Mouse (Mus musculus) midbrain, embryonic 13.5 days (tissue): ENCODE data around the gene Xdh. TPM values are rescaled to one million over a fixed set of nuclear protein-coding genes. Genes with fewer than 3 reads are reported as not detected.
"Not testable (repeated sequence)": the region's sequence is repeated elsewhere in the genome, so short reads cannot be mapped to it uniquely, and the experiment has no call there.

Experiments
- ATAC-seq: fragments of 200-750 bp; cut with Nextera tagmentation; 2 replicates; pipeline ENCODE4 v1.8.0; 2017; ENCODE audit warnings: mild to moderate bottlenecking, moderate TSS enrichment, moderate library complexity
- H3K27ac ChIP-seq: fragments of 300-500 bp; sonication (generic); 2 replicates; pipeline ENCODE4 v1.5.1; 2015; ENCODE audit warnings: inconsistent platforms, mild to moderate bottlenecking, moderate library complexity
- H3K27me3 ChIP-seq: fragments of 300-500 bp; sonication (generic); 2 replicates; pipeline ENCODE4 v1.6.1; 2015; ENCODE audit warnings: mild to moderate bottlenecking, inconsistent platforms
- H3K36me3 ChIP-seq: fragments of 300-500 bp; sonication (generic); 2 replicates; pipeline ENCODE4 v1.6.1; 2015; ENCODE audit warnings: mild to moderate bottlenecking, inconsistent platforms
- H3K4me1 ChIP-seq: fragments of 300-500 bp; sonication (generic); replicated peaks from 2 replicates; pipeline ENCODE4 v1.6.1; 2015; ENCODE audit warnings: inconsistent platforms
- H3K4me2 ChIP-seq: fragments of 300-500 bp; sonication (generic); replicated peaks from 2 replicates; pipeline ENCODE4 v1.6.1; 2015; ENCODE audit warnings: moderate library complexity, mild to moderate bottlenecking, inconsistent platforms
- H3K4me3 ChIP-seq: fragments of 300-500 bp; sonication (generic); replicated peaks from 2 replicates; pipeline ENCODE4 v1.5.1; 2015; ENCODE audit warnings: mild to moderate bottlenecking, inconsistent platforms
- H3K9ac ChIP-seq: fragments of 300-500 bp; sonication (generic); replicated peaks from 2 replicates; pipeline ENCODE4 v1.6.1; 2015; ENCODE audit warnings: mild to moderate bottlenecking, inconsistent platforms
- H3K9me3 ChIP-seq: fragments of 300-500 bp; sonication (generic); 2 replicates; pipeline ENCODE4 v1.6.1; 2016; ENCODE audit warnings: mild to moderate bottlenecking, inconsistent platforms
- WGBS: fragments of 180-500 bp; shearing (Covaris S2); methylation state at CpG from one replicate; pipeline ENCODE4 v1.1.7; 2015; 5-methylcytosine and 5-hydroxymethylcytosine counted together
- polyA plus RNA-seq: library from polyadenylated mRNA; unstranded; fragments of >200 nt; fragmentation: Nextera tagmentation; extraction: Ambion mirVana; gene quantifications from 2 replicates; pipeline ENCODE4 v1.2.1, GENCODE M21; 2015

Gene Xdh
- polyA plus RNA-seq, 1 experiment from 2014 or later = 0.08 TPM

GRCm38 (mm10) chr17:73870956-73871605 lies 78.9 kb downstream of the Xdh start:
- 93% methylated on average over 14 of the region's 14 CpGs for WGBS
- no peak for ATAC-seq

DNA sequence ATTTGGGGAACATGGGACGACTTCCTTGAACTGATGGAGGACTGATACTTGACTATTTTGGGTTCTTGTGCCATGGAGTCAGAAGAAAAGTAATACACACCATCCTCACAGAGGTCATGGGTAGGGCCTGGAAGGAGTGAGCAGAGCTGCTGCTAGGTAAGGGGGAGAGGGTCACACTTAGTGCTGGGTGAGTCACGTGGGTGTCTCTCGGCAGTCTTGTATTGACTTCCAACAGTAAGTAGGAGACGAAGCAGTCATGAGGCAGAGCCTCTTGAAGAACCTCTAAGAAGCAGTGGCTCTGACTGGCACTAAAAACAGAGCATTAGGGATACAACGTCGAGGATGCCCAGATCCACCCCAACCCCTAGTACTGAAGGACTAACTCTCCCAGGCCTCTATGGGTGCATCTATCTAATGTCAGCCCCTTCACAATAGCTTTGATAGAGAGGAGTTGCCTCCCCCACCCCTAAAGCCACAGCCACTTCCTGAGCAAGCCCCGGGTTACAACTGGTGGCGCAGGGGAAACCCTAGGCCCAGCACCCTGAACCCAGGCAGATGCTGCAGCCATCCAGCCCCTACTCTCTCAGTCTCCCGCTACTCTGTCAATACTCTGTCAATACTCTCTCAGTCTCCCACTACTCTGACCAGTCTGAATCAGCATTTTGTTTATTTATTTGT lies 80.8 kb downstream of the Xdh start:
- H3K4me2 ChIP-seq = no peak overlapping the region
- no peaks in the 10 kb centered on the region for H3K36me3 ChIP-seq
- H3K4me1 ChIP-seq = no peaks in the 10 kb centered on the region
- no peak overlapping the region for H3K27ac ChIP-seq
- no peak overlapping the region for H3K4me3 ChIP-seq
- H3K27me3 ChIP-seq = no peaks in the 10 kb centered on the region
- no peaks in the 10 kb centered on the region for H3K9me3 ChIP-seq
- ATAC-seq = no peak
- no peak overlapping the region for H3K9ac ChIP-seq
- 94% methylated on average over 9 of the region's 9 CpGs for WGBS

More at GRCm38 (mm10) chr17:73870956-73871605, 78.9 kb downstream of the Xdh start:
- H3K36me3 ChIP-seq = no peaks in the 10 kb centered on the region
- H3K27ac ChIP-seq = no peak overlapping the region
- no peaks in the 10 kb centered on the region for H3K27me3 ChIP-seq
- no peak overlapping the region for H3K9ac ChIP-seq
- H3K4me1 ChIP-seq = no peaks in the 10 kb centered on the region
- H3K9me3 ChIP-seq = no peaks in the 10 kb centered on the region
- H3K4me2 ChIP-seq = no peak overlapping the region
- H3K4me3 ChIP-seq = no peak overlapping the region

- no peak overlapping the region for H3K4me2 ChIP-seq
- H3K9me3 ChIP-seq = no peaks in the 10 kb centered on the region
- no peaks in the 10 kb centered on the region for H3K27me3 ChIP-seq
- H3K27ac ChIP-seq = no peak overlapping the region
- H3K4me3 ChIP-seq = no peak overlapping the region
- H3K36me3 ChIP-seq = no peaks in the 10 kb centered on the region
- H3K4me1 ChIP-seq = no peaks in the 10 kb centered on the region
- WGBS = 52% methylated on average over 4 of the region's 4 CpGs
- ATAC-seq = no peak
- H3K9ac ChIP-seq = no peak overlapping the region
Measured at GRCm38 (mm10) chr17:73853717-73854116, 96.3 kb downstream of the Xdh start.

GRCm38 (mm10) chr17:73853041-73853440 lies 97.0 kb downstream of the Xdh start:
- Histone ChIP-seq H3K27ac (no peak overlapping the region), H3K4me2 (no peak overlapping the region), H3K27me3 (no peaks in the 10 kb centered on the region), H3K4me1 (no peaks in the 10 kb centered on the region), H3K9me3 (no peaks in the 10 kb centered on the region), H3K9ac (no peak overlapping the region), H3K36me3 (no peaks in the 10 kb centered on the region), H3K4me3 (no peak overlapping the region)
- 94% methylated on average over 11 of the region's 11 CpGs for WGBS
- no peak for ATAC-seq

- Histone ChIP-seq H3K4me3 (no peak overlapping the region), H3K27ac (no peak overlapping the region), H3K9me3 (no peaks in the 10 kb centered on the region), H3K9ac (no peak overlapping the region), H3K36me3 (no peaks in the 10 kb centered on the region), H3K27me3 (no peaks in the 10 kb centered on the region), H3K4me2 (no peak overlapping the region), H3K4me1 (no peaks in the 10 kb centered on the region)
- WGBS = 95% methylated on average over 1 of the region's 1 CpGs
- ATAC-seq = no peak
Measured at GRCm38 (mm10) chr17:73847399-73847798, 102.6 kb downstream of the Xdh start.

- 78% methylated on average over 3 of the region's 3 CpGs for WGBS
Measured at GRCm38 (mm10) chr17:73845632-73846031, 104.4 kb downstream of the Xdh start.

DNA sequence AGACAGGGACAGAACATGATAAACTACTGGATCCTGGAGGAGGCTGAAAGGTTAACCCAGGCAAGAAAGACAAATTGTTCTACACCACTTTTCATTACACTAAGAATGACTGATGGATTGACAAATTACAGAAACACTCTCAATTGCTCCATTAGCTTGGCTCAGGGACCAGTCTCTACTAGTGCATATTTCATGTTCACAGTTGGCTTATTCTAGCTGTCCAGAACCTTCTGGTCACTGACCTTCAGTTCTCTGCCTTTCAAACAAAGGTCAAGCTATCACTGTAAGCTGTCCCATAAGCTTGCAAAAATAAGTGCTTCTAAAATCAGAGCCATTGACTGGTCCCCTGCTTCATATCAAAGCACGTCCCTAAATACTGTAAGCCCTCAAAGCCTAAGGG lies 107.0 kb downstream of the Xdh start:
- no peak overlapping the region for H3K9ac ChIP-seq
- no peaks in the 10 kb centered on the region for H3K9me3 ChIP-seq
- H3K4me1 ChIP-seq = no peaks in the 10 kb centered on the region
- no peak overlapping the region for H3K4me3 ChIP-seq
- no peaks in the 10 kb centered on the region for H3K27me3 ChIP-seq
- no peaks in the 10 kb centered on the region for H3K36me3 ChIP-seq
- no peak overlapping the region for H3K27ac ChIP-seq
- ATAC-seq = no peak
- WGBS = 95% methylated on average over 1 of the region's 1 CpGs
- no peak overlapping the region for H3K4me2 ChIP-seq

More at GRCm38 (mm10) chr17:73845632-73846031, 104.4 kb downstream of the Xdh start:
- Histone ChIP-seq H3K9me3 (no peaks in the 10 kb centered on the region), H3K27me3 (no peaks in the 10 kb centered on the region), H3K4me2 (no peak overlapping the region), H3K27ac (no peak overlapping the region), H3K4me1 (no peaks in the 10 kb centered on the region), H3K36me3 (no peaks in the 10 kb centered on the region), H3K4me3 (no peak overlapping the region), H3K9ac (no peak overlapping the region)
- no peak for ATAC-seq

DNA sequence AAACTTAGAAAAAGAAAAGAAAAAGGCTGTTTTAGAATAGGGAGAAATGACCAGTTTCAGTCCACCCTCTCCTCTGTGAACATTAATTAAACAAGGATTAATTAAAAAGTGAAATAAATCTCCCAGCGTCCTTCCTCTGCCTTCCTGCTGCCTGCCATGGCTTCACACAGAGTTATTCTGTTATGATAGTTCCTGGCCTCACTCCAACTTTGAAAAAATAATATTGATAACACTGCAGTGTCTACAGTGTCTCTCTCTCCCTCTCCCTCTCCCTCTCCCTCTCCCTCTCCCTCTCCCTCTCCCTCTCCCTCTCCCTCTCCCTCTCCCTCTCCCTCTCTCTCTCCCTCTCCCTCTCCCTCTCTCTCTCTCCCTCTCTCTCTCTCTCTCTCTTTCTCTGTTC lies 110.1 kb downstream of the Xdh start:
- H3K4me1 ChIP-seq, H3K4me2 ChIP-seq, ATAC-seq, H3K9ac ChIP-seq, H3K27me3 ChIP-seq, H3K36me3 ChIP-seq, H3K27ac ChIP-seq, H3K4me3 ChIP-seq, H3K9me3 ChIP-seq: not testable (repeated sequence)
- WGBS = 59% methylated on average over 1 of the region's 1 CpGs

DNA sequence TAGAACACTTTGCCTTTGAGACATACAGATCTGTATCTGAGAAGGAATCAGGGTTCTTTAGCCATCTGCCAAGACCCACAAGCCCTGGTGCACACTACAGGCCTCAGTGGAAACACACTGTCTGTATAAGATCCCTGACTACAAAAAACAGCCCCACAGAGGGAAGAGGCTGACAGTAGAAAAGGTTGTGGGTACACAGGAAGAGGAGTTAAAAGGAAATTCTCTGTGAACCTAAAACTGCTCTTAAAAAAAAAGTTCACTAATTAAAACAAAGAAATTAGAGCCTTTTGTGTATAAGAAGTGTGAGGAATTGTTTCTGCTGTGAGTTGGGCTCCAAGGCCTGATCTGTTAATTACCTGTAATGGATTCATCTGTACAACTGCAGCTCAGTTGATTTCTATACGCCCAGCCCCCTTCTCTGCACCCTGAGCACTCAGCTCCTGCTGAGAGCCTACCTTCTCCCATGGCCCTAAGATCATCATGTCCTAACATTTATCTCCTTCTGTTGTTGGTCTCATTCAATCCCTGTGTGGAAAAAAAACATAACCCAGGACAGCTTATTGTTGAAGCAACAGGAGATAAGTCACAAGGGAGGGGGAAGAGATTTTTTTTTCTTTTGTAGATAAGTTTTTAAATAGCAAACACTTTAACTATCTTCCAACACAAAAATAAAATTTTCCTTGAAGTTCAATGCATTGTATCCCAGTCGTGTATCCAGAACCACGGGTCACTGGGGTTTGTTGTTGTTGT lies 110.7 kb downstream of the Xdh start:
- WGBS = 65% methylated on average over 3 of the region's 3 CpGs
- Histone ChIP-seq H3K9me3 (no peaks in the 10 kb centered on the region), H3K27ac (no peak overlapping the region), H3K4me2 (no peak overlapping the region), H3K4me3 (no peak overlapping the region), H3K9ac (no peak overlapping the region), H3K27me3 (no peaks in the 10 kb centered on the region), H3K4me1 (no peaks in the 10 kb centered on the region), H3K36me3 (no peaks in the 10 kb centered on the region)
- ATAC-seq = no peak

DNA sequence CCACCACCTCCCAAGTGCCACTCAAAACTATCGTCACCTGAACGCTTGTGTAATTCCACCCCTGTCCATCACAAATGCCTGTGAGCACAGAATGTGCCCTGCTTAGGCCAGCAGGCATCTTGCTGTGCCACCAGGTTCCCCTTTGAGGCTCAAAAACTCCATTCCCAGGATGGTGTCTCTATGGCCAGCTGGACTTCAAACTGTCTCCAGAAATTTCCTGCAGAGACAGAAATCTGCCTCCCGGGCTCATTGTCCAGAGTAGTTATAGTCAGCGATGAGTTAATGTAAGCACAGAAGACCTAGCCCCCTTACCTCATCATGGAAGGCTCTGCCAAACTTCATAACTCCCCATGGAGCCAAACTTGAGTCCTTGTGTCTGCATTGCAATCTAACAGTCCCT lies 112.8 kb downstream of the Xdh start:
- H3K36me3 ChIP-seq = no peaks in the 10 kb centered on the region
- 89% methylated on average over 4 of the region's 4 CpGs for WGBS
- no peak overlapping the region for H3K4me2 ChIP-seq
- no peak overlapping the region for H3K27ac ChIP-seq
- no peaks in the 10 kb centered on the region for H3K4me1 ChIP-seq
- no peak overlapping the region for H3K4me3 ChIP-seq
- no peaks in the 10 kb centered on the region for H3K9me3 ChIP-seq
- H3K9ac ChIP-seq = no peak overlapping the region
- no peaks in the 10 kb centered on the region for H3K27me3 ChIP-seq
- ATAC-seq = no peak

- no peaks in the 10 kb centered on the region for H3K9me3 ChIP-seq
- ATAC-seq = no peak
- H3K36me3 ChIP-seq = 0 out of 2 replicates have a peak, but pooled peaks cover under 1% of the 10 kb centered on the region
- no peak overlapping the region for H3K4me2 ChIP-seq
- no peak overlapping the region for H3K9ac ChIP-seq
- no peak overlapping the region for H3K4me3 ChIP-seq
- no peaks in the 10 kb centered on the region for H3K4me1 ChIP-seq
- H3K27me3 ChIP-seq = no peaks in the 10 kb centered on the region
- 97% methylated on average over 3 of the region's 3 CpGs for WGBS
- no peak overlapping the region for H3K27ac ChIP-seq
Measured at GRCm38 (mm10) chr17:73836601-73837000, 113.4 kb downstream of the Xdh start.
